Mouse (Mus musculus): ENCODE results near the gene Gm7945.
"Not testable (repeated sequence)": the region's sequence is repeated elsewhere in the genome, so short reads cannot be mapped to it uniquely, and the experiment has no call there.

Gm7945 gene

GRCm38 (mm10) chr14:41386279-41386678 lies at the start of gene Gm7945:
TSS of gene Gm7945 (minus strand) at chr14:41386379.
- DNase-seq (ENCODE audit: low spot score), result not testable (repeated sequence)

- DNase-seq (ENCODE audit: low spot score), result peak; percentile 38
Observed at GRCm38 (mm10) chr14:41425393-41426075, 39.4 kb upstream of the Gm7945 start.

- not testable (repeated sequence) for DNase-seq (ENCODE audit: low spot score)
Observed at GRCm38 (mm10) chr14:41424694-41425093, 38.5 kb upstream of the Gm7945 start.

GRCm38 (mm10) chr14:41408181-41408580 lies 22.0 kb upstream of the Gm7945 start, which contains the start of gene Gm6482:
TSS of gene Gm6482 (minus strand) at chr14:41408281.
- DNase-seq (ENCODE audit: low spot score), result not testable (repeated sequence)

GRCm38 (mm10) chr14:41348309-41348708 lies 37.9 kb downstream of the Gm7945 start, which contains the start of gene Gm5798:
TSS of gene Gm5798 (plus strand) at chr14:41348609.
- not testable (repeated sequence) for DNase-seq (ENCODE audit: low spot score)

Measured in embryo, embryonic 10.5 days (tissue).